In genomic region chr8:77850523-77850922, GRCm38 (mm10) we compare ENCODE assay signal across 25 mouse cellular contexts.
"Had no signal": no experiment of that assay in that cellular context is flagged by ENCODE, and none has a peak within 500 bp of the region (broad histone marks: within the 10 kb centered on the region; RNA-seq: fewer than 3 reads in every experiment).

No protein-coding gene starts in this region.

- H3K27me3 ChIP-seq: heart, embryonic 13.5 days; heart, embryonic 15.5 days; hindbrain, embryonic 13.5 days; hindbrain, embryonic 15.5 days; kidney, embryonic 15.5 days; limb, embryonic 13.5 days; limb, embryonic 15.5 days; liver, embryonic 12.5 days had no signal

- ATAC-seq: hindbrain, postnatal 0 days; intestine, embryonic 16.5 days; liver, embryonic 12.5 days had no signal

- H3K9ac ChIP-seq: heart, embryonic 13.5 days; heart, embryonic 15.5 days; hindbrain, embryonic 13.5 days; hindbrain, embryonic 15.5 days; kidney, embryonic 15.5 days; limb, embryonic 13.5 days; limb, embryonic 15.5 days; liver, embryonic 12.5 days; liver, embryonic 14.5 days had no signal

- H3K9me3 ChIP-seq: heart, embryonic 15.5 days; hindbrain, embryonic 13.5 days; hindbrain, embryonic 15.5 days; kidney, embryonic 15.5 days; limb, embryonic 15.5 days; liver, embryonic 12.5 days had no signal

- H3K4me3 ChIP-seq: heart, embryonic 13.5 days; heart, embryonic 15.5 days; hindbrain, embryonic 13.5 days; hindbrain, embryonic 15.5 days; kidney, embryonic 15.5 days; limb, embryonic 13.5 days; limb, embryonic 15.5 days; liver, embryonic 12.5 days had no signal

- H3K4me1 ChIP-seq: heart, embryonic 13.5 days; heart, embryonic 15.5 days; hindbrain, embryonic 13.5 days; hindbrain, embryonic 15.5 days; kidney, embryonic 15.5 days; limb, embryonic 15.5 days; liver, embryonic 12.5 days had no signal

- H3K27ac ChIP-seq: heart, embryonic 13.5 days; heart, embryonic 15.5 days; hindbrain, embryonic 13.5 days; hindbrain, embryonic 15.5 days; hindbrain, postnatal 0 days; kidney, embryonic 15.5 days; kidney, postnatal 0 days; limb, embryonic 13.5 days; limb, embryonic 15.5 days; liver, embryonic 12.5 days; liver, embryonic 14.5 days had no signal

- H3K4me2 ChIP-seq: heart, embryonic 11.5 days; heart, embryonic 13.5 days; heart, embryonic 15.5 days; hindbrain, embryonic 13.5 days; hindbrain, embryonic 15.5 days; kidney, embryonic 15.5 days; limb, embryonic 13.5 days; limb, embryonic 15.5 days; liver, embryonic 12.5 days had no signal

- DNase-seq: gastrocnemius, postnatal 14 days; gastrocnemius, postnatal 36 days; heart, postnatal 14 days; heart, postnatal 36 days; kidney, adult 11 months; kidney, adult 2 months; kidney, adult 9 months; kidney, postnatal 14 days; kidney, postnatal 36 days; layer of hippocampus, adult 9-11 months; layer of hippocampus, postnatal 36 days; left cerebral cortex, postnatal 4 days had no signal

- H3K36me3 ChIP-seq: heart, embryonic 13.5 days; heart, embryonic 15.5 days; hindbrain, embryonic 13.5 days; hindbrain, embryonic 15.5 days; kidney, embryonic 15.5 days; limb, embryonic 13.5 days; limb, embryonic 15.5 days; liver, embryonic 12.5 days had no signal
